Mouse (Mus musculus): Measurements from ENCODE around the gene Tinag. TPM values are rescaled to one million over a fixed set of nuclear protein-coding genes. Genes with fewer than 3 reads are reported as not detected.

The Tinag gene
- polyA plus RNA-seq, 1 experiment from 2014 or later = 14.1 TPM

GRCm38 (mm10) chr9:77032430-77033154 lies 13.0 kb downstream of the Tinag start:
- no peak overlapping the region for H3K4me3 ChIP-seq (ENCODE audit: low read length)
- H3K4me1 ChIP-seq (ENCODE audit: control insufficient read depth, insufficient read depth, low read length) = no peaks in the 10 kb centered on the region
- no peaks in the 10 kb centered on the region for H3K36me3 ChIP-seq (ENCODE audit: control insufficient read depth, insufficient read depth, low read length)
- no peak for ATAC-seq
- no peak overlapping the region for H3K4me2 ChIP-seq (ENCODE audit: low read depth, low read length)
- H3K9ac ChIP-seq (ENCODE audit: low read depth, low read length) = no peak overlapping the region
- no peaks in the 10 kb centered on the region for H3K9me3 ChIP-seq (ENCODE audit: control insufficient read depth, low read length)
- H3K27ac ChIP-seq (ENCODE audit: low read length) = no peak overlapping the region
- WGBS = 65% methylated on average over 9 of the region's 9 CpGs
- H3K27me3 ChIP-seq (replicated peaks; ENCODE audit: control insufficient read depth, insufficient read depth, low read length) = no peaks in the 10 kb centered on the region

- Histone ChIP-seq H3K4me1 (ENCODE audit: control insufficient read depth, insufficient read depth, low read length) (no peaks in the 10 kb centered on the region), H3K27ac (ENCODE audit: low read length) (no peak overlapping the region), H3K9me3 (ENCODE audit: control insufficient read depth, low read length) (no peaks in the 10 kb centered on the region), H3K4me3 (ENCODE audit: low read length) (no peak overlapping the region), H3K9ac (ENCODE audit: low read depth, low read length) (no peak overlapping the region), H3K4me2 (ENCODE audit: low read depth, low read length) (no peak overlapping the region), H3K27me3 (replicated peaks; ENCODE audit: control insufficient read depth, insufficient read depth, low read length) (no peaks in the 10 kb centered on the region), H3K36me3 (ENCODE audit: control insufficient read depth, insufficient read depth, low read length) (no peaks in the 10 kb centered on the region)
- 73% methylated on average over 2 of the region's 2 CpGs for WGBS
- ATAC-seq = no peak
These were observed 20.3 kb downstream of the Tinag start for GRCm38 (mm10) chr9:77025271-77025670.

GRCm38 (mm10) chr9:77018935-77019334 lies 26.7 kb downstream of the Tinag start:
- no peak overlapping the region for H3K27ac ChIP-seq (ENCODE audit: low read length)
- no peak for ATAC-seq
- no peaks in the 10 kb centered on the region for H3K36me3 ChIP-seq (ENCODE audit: control insufficient read depth, insufficient read depth, low read length)
- no peak overlapping the region for H3K4me2 ChIP-seq (ENCODE audit: low read depth, low read length)
- no peaks in the 10 kb centered on the region for H3K9me3 ChIP-seq (ENCODE audit: control insufficient read depth, low read length)
- no peak overlapping the region for H3K9ac ChIP-seq (ENCODE audit: low read depth, low read length)
- WGBS = 74% methylated on average over 4 of the region's 4 CpGs
- no peaks in the 10 kb centered on the region for H3K4me1 ChIP-seq (ENCODE audit: control insufficient read depth, insufficient read depth, low read length)
- no peak overlapping the region for H3K4me3 ChIP-seq (ENCODE audit: low read length)
- H3K27me3 ChIP-seq (replicated peaks; ENCODE audit: control insufficient read depth, insufficient read depth, low read length) = no peaks in the 10 kb centered on the region

- H3K27ac ChIP-seq (ENCODE audit: low read length) = no peak overlapping the region
- WGBS = 98% methylated on average over 1 of the region's 1 CpGs
- no peaks in the 10 kb centered on the region for H3K27me3 ChIP-seq (replicated peaks; ENCODE audit: control insufficient read depth, insufficient read depth, low read length)
- no peak overlapping the region for H3K4me3 ChIP-seq (ENCODE audit: low read length)
- no peaks in the 10 kb centered on the region for H3K4me1 ChIP-seq (ENCODE audit: control insufficient read depth, insufficient read depth, low read length)
- ATAC-seq = no peak
- no peak overlapping the region for H3K4me2 ChIP-seq (ENCODE audit: low read depth, low read length)
- no peaks in the 10 kb centered on the region for H3K9me3 ChIP-seq (ENCODE audit: control insufficient read depth, low read length)
- H3K9ac ChIP-seq (ENCODE audit: low read depth, low read length) = no peak overlapping the region
- H3K36me3 ChIP-seq (ENCODE audit: control insufficient read depth, insufficient read depth, low read length) = no peaks in the 10 kb centered on the region
These were observed 49.6 kb downstream of the Tinag start for GRCm38 (mm10) chr9:76996021-76996420.

- Histone ChIP-seq H3K4me1 (ENCODE audit: control insufficient read depth, insufficient read depth, low read length) (no peaks in the 10 kb centered on the region), H3K36me3 (ENCODE audit: control insufficient read depth, insufficient read depth, low read length) (no peaks in the 10 kb centered on the region), H3K27me3 (replicated peaks; ENCODE audit: control insufficient read depth, insufficient read depth, low read length) (no peaks in the 10 kb centered on the region), H3K9me3 (ENCODE audit: control insufficient read depth, low read length) (no peaks in the 10 kb centered on the region), H3K27ac (ENCODE audit: low read length) (no peak overlapping the region), H3K4me2 (ENCODE audit: low read depth, low read length) (no peak overlapping the region), H3K4me3 (ENCODE audit: low read length) (no peak overlapping the region), H3K9ac (ENCODE audit: low read depth, low read length) (no peak overlapping the region)
- ATAC-seq = no peak
These were observed 55.6 kb downstream of the Tinag start for GRCm38 (mm10) chr9:76989946-76990345.

GRCm38 (mm10) chr9:76934813-76935212 lies 110.8 kb downstream of the Tinag start:
- ATAC-seq = no peak
- Histone ChIP-seq H3K36me3 (ENCODE audit: control insufficient read depth, insufficient read depth, low read length) (no peaks in the 10 kb centered on the region), H3K9ac (ENCODE audit: low read depth, low read length) (no peak overlapping the region), H3K9me3 (ENCODE audit: control insufficient read depth, low read length) (no peaks in the 10 kb centered on the region), H3K27ac (ENCODE audit: low read length) (no peak overlapping the region), H3K27me3 (replicated peaks; ENCODE audit: control insufficient read depth, insufficient read depth, low read length) (no peaks in the 10 kb centered on the region), H3K4me1 (ENCODE audit: control insufficient read depth, insufficient read depth, low read length) (no peaks in the 10 kb centered on the region), H3K4me3 (ENCODE audit: low read length) (no peak overlapping the region), H3K4me2 (ENCODE audit: low read depth, low read length) (no peak overlapping the region)
- WGBS = 85% methylated on average over 1 of the region's 1 CpGs

GRCm38 (mm10) chr9:76915093-76915661 lies 130.4 kb downstream of the Tinag start:
- WGBS = 82% methylated on average over 5 of the region's 5 CpGs
- H3K27ac ChIP-seq (ENCODE audit: low read length) = no peak overlapping the region
- no peaks in the 10 kb centered on the region for H3K36me3 ChIP-seq (ENCODE audit: control insufficient read depth, insufficient read depth, low read length)
- H3K27me3 ChIP-seq (replicated peaks; ENCODE audit: control insufficient read depth, insufficient read depth, low read length) = no peaks in the 10 kb centered on the region
- H3K9me3 ChIP-seq (ENCODE audit: control insufficient read depth, low read length) = no peaks in the 10 kb centered on the region
- ATAC-seq = no peak
- H3K4me2 ChIP-seq (ENCODE audit: low read depth, low read length) = no peak overlapping the region
- no peak overlapping the region for H3K4me3 ChIP-seq (ENCODE audit: low read length)
- no peaks in the 10 kb centered on the region for H3K4me1 ChIP-seq (ENCODE audit: control insufficient read depth, insufficient read depth, low read length)
- no peak overlapping the region for H3K9ac ChIP-seq (ENCODE audit: low read depth, low read length)
